Mouse (Mus musculus): ENCODE measurements at regions not wholly inside any gene's neighbourhood (a gene's known extent, or its start where the extent isn't known, plus 50 kb on each side); places are given as distances from the start of the nearest gene placed in this dataset.

GRCm38 (mm10) chr15:95714408-95714807 lies 58.6 kb upstream of the Dbx2 start:
- DNase-seq, result no peak

GRCm38 (mm10) chr15:95715941-95716340 lies 60.2 kb upstream of the Dbx2 start:
- DNase-seq, result no peak

DNA sequence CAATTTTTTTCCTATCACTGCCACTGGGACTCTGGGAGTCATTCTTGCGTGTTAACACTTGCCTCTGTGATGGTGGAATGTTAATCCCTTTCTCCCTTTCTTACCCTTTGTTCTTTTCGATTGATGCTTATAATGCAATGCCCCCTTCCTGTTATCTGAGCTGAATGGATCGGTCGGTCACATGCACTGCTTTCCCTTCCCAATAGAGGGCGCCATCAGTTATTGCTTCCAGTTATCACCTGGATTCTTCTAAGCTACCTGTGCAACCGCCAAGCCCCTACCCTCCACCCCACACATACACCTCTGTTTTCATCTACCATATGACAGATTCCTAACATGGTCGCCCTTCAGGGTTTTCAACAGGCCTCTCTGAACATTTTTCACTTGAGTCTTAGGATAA lies 66.9 kb upstream of the Ano6 start:
- no peak for DNase-seq

DNA sequence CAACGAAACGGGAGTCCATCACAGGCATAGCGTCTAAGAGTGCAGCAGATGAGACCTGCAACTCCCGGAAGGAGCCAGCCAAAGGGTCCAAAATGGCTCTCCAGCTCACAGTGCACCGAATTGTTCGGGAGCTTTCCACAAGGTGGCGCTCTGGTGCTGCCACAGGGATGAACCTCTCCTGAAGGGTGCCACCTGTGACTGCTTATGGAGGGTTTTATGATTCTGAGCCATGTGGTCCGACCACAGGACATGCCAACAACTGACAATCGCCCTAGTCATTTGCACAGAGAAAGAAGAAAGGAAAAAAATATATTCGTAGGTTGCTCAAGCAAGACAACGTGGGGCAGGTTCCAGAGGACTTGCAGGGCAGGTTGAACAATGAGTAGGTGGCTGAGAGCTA lies 64.8 kb upstream of the Ano6 start:
- DNase-seq, result peak; percentile 14

DNA sequence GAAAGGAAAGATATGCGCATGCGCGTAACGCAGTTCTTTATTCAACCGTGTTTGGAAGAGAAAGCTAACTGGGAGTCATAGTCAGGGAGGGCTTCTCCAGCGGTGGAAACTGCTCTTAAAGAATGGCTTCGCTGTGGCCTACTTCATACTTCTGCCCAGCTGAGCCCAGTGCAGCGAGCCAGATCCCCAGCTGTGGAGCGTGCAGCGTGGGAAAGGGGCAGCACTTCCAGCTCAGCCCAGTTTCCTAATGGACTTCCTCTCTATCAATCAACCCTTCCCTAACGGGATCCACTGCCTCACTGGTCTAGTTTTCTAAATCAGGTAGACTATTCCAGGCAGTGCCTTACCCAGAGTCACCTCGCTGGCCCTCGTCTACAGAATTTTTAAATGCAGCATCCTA lies 64.1 kb upstream of the Ano6 start:
- DNase-seq, result no peak

- no peak for DNase-seq
Observed at GRCm38 (mm10) chr15:95735746-95736145, 54.9 kb upstream of the Ano6 start.
